Mouse (Mus musculus) hindbrain, embryonic 13.5 days (tissue): ENCODE results near the gene Nfkb1. TPM values are rescaled to one million over a fixed set of nuclear protein-coding genes. Genes with fewer than 3 reads are reported as not detected.
A peak's percentile ranks its signal among the peaks of the same experiment; 100 is the strongest.

ENCODE experiments used
- ATAC-seq: fragments of 200-750 bp; cut with Nextera tagmentation; 2 replicates; pipeline ENCODE4 v1.8.0; 2017; ENCODE audit warnings: moderate TSS enrichment; ENCODE audit not compliant: low FRiP score
- H3K27ac ChIP-seq: fragments of 300-500 bp; sonication (generic); 2 replicates; pipeline ENCODE4 v1.5.1; 2015; ENCODE audit warnings: inconsistent platforms, mild to moderate bottlenecking, moderate library complexity
- H3K27me3 ChIP-seq: fragments of 300-500 bp; sonication (generic); 2 replicates; pipeline ENCODE4 v1.6.1; 2015; ENCODE audit warnings: mild to moderate bottlenecking, inconsistent platforms
- H3K36me3 ChIP-seq: fragments of 300-500 bp; sonication (generic); 2 replicates; pipeline ENCODE4 v1.6.1; 2015; ENCODE audit warnings: mild to moderate bottlenecking, inconsistent platforms
- H3K4me1 ChIP-seq: fragments of 300-500 bp; sonication (generic); replicated peaks from 2 replicates; pipeline ENCODE4 v1.6.1; 2015; ENCODE audit warnings: inconsistent platforms
- H3K4me2 ChIP-seq: fragments of 300-500 bp; sonication (generic); 2 replicates; pipeline ENCODE4 v1.6.1; 2015; ENCODE audit warnings: inconsistent platforms, mild to moderate bottlenecking, moderate library complexity
- H3K4me3 ChIP-seq: fragments of 300-500 bp; sonication (generic); 2 replicates; pipeline ENCODE4 v1.5.1; 2015; ENCODE audit warnings: mild to moderate bottlenecking, inconsistent platforms
- H3K9ac ChIP-seq: fragments of 300-500 bp; sonication (generic); 2 replicates; pipeline ENCODE4 v1.6.1; 2015; ENCODE audit warnings: mild to moderate bottlenecking, inconsistent platforms
- H3K9me3 ChIP-seq: fragments of 300-500 bp; sonication (generic); 2 replicates; pipeline ENCODE4 v1.6.1; 2016; ENCODE audit warnings: inconsistent platforms
- WGBS: fragments of 180-500 bp; shearing (Covaris S2); methylation state at CpG from one replicate; pipeline ENCODE4 v1.1.7; 2015; 5-methylcytosine and 5-hydroxymethylcytosine counted together
- polyA plus RNA-seq: library from polyadenylated mRNA; unstranded; fragments of >200 nt; fragmentation: Nextera tagmentation; extraction: Ambion mirVana; gene quantifications from 2 replicates; pipeline ENCODE4 v1.2.1, GENCODE M21; 2015

Gene Nfkb1
- polyA plus RNA-seq, 1 experiment from 2014 or later: 8.2 TPM

- 92% methylated on average over 1 of the region's 1 CpGs for WGBS
- H3K9ac ChIP-seq: no peak overlapping the region
Measured at GRCm38 (mm10) chr3:135635030-135635429, 56.3 kb downstream of the Nfkb1 start.

DNA sequence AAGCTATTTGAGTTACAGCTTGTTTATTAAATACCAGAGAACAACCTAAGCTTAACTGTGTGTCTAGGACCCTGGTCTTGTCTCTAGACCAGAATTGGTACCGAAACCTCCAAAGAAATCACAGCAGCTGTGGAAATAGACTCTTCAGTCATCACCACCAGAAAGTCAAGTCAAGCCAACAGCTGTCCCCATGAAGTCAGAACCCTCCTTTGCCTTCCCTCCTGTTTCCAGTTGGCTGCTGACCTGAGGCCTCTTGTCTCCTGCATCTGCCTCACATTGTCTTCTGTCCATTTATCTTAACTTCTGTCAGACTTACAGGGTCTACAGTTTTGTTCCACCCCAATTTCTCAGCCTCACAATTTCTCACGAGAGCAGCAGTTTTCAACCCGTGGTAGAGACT is 57.1 kb downstream of the Nfkb1 start:
- 82% methylated on average over 3 of the region's 3 CpGs for WGBS
- Histone ChIP-seq H3K36me3 (no peaks in the 10 kb centered on the region), H3K4me3 (no peak overlapping the region), H3K9ac (no peak overlapping the region), H3K4me1 (peaks cover 8% of the 10 kb centered on the region), H3K27me3 (no peaks in the 10 kb centered on the region), H3K4me2 (no peak overlapping the region), H3K9me3 (no peaks in the 10 kb centered on the region), H3K27ac (no peak overlapping the region)
- ATAC-seq: no peak

More at GRCm38 (mm10) chr3:135635030-135635429, 56.3 kb downstream of the Nfkb1 start:
- Histone ChIP-seq H3K27ac (no peak overlapping the region), H3K27me3 (no peaks in the 10 kb centered on the region), H3K36me3 (peaks cover 4% of the 10 kb centered on the region), H3K4me2 (no peak overlapping the region), H3K9me3 (no peaks in the 10 kb centered on the region), H3K4me3 (no peak overlapping the region), H3K4me1 (peaks cover 8% of the 10 kb centered on the region)
- ATAC-seq: no peak

DNA sequence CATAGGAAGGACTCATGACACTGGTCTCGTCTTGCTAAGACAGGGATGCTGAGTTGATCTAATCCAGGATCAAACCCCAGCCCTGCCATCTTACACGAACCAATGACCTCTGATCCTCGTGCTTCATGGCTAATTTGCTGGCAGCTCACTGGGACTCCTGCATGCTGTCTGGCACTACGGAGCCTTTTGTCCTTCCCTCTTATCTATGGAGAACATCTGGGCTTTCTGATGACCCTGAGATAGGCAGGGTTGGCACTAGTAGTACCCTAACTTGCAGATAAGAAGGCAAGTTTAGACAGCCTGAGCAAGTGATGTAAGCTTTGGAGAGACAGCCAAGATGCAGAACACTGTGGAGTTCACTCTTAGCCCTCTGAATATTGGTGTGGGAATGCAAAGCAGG is 59.5 kb downstream of the Nfkb1 start:
- H3K4me3 ChIP-seq: no peak overlapping the region
- 0 out of 2 replicates have a peak, but pooled peaks cover 5% of the 10 kb centered on the region for H3K36me3 ChIP-seq
- no peak overlapping the region for H3K27ac ChIP-seq
- 47% methylated on average over 4 of the region's 4 CpGs for WGBS
- no peak for ATAC-seq
- H3K9ac ChIP-seq: no peak overlapping the region
- H3K9me3 ChIP-seq: no peaks in the 10 kb centered on the region
- no peak overlapping the region for H3K4me2 ChIP-seq
- peaks cover 8% of the 10 kb centered on the region for H3K4me1 ChIP-seq
- no peaks in the 10 kb centered on the region for H3K27me3 ChIP-seq

DNA sequence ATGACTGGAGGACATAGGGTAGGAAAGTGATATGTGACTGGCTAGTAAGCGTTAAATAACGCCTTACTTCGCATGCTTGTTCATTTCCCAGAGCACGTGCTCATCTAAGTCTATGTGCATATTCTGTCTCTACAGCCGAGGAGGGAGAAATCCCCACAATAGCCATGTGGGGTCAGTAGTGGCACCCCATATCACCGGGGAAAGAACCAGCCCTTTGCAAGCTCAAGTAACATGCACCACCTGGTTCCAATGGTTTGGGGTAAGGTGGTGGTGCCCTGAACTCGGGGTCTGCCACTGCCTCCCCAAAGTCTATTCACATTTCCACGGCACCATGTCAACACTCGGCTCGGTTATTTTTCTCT is 60.3 kb downstream of the Nfkb1 start:
- H3K4me1 ChIP-seq: peaks cover 3% of the 10 kb centered on the region
- H3K9ac ChIP-seq: no peak overlapping the region
- no peak overlapping the region for H3K27ac ChIP-seq
- 71% methylated on average over 10 of the region's 10 CpGs for WGBS
- H3K4me3 ChIP-seq: no peak overlapping the region
- ATAC-seq: peak; percentile 66; the same call in 1 of the 2 replicates
- no peak overlapping the region for H3K4me2 ChIP-seq
- no peaks in the 10 kb centered on the region for H3K9me3 ChIP-seq
- no peaks in the 10 kb centered on the region for H3K27me3 ChIP-seq
- 0 out of 2 replicates have a peak, but pooled peaks cover 5% of the 10 kb centered on the region for H3K36me3 ChIP-seq

- no peak overlapping the region for H3K4me2 ChIP-seq
- H3K27ac ChIP-seq: no peak overlapping the region
- 72% methylated on average over 21 of the region's 21 CpGs for WGBS
- ATAC-seq: no peak
- no peaks in the 10 kb centered on the region for H3K27me3 ChIP-seq
- peaks cover 3% of the 10 kb centered on the region for H3K4me1 ChIP-seq
- no peaks in the 10 kb centered on the region for H3K9me3 ChIP-seq
- no peak overlapping the region for H3K4me3 ChIP-seq
- H3K36me3 ChIP-seq: peaks cover 5% of the 10 kb centered on the region; the same call in 1 of the 2 replicates
- H3K9ac ChIP-seq: no peak overlapping the region
Measured at GRCm38 (mm10) chr3:135630430-135631095, 60.8 kb downstream of the Nfkb1 start.

DNA sequence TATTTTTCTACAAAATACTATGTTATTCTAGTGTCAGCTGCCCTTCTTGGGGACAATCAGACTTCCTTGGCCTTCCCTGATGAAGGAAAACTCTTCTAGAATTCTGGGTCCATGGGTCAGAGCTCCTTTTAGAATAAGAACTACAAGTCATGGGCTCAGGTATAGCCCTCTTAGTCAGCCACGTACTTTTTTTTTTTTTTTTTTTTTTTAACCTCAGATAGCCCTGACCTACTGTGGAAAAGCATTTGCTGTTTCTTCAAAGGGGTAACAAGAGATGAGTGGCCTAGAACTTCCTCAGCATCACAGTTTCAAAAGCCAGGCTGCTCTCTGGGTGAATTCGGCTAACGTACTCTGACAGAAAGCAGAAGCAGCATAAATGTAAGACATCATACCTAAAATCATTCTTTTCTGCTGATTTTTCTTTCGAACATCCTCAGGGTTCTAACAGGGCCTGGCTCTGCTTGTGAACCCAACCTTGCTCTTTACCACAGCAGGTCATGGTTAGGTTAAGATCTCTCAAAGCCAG is 61.5 kb downstream of the Nfkb1 start:
- H3K9me3 ChIP-seq: no peaks in the 10 kb centered on the region
- H3K36me3 ChIP-seq: peaks cover 10% of the 10 kb centered on the region; the same call in 1 of the 2 replicates
- no peak overlapping the region for H3K4me2 ChIP-seq
- H3K27me3 ChIP-seq: no peaks in the 10 kb centered on the region
- H3K27ac ChIP-seq: no peak overlapping the region
- H3K4me1 ChIP-seq: peaks cover 3% of the 10 kb centered on the region
- H3K9ac ChIP-seq: no peak overlapping the region
- 94% methylated on average over 4 of the region's 4 CpGs for WGBS
- no peak for ATAC-seq
- no peak overlapping the region for H3K4me3 ChIP-seq

DNA sequence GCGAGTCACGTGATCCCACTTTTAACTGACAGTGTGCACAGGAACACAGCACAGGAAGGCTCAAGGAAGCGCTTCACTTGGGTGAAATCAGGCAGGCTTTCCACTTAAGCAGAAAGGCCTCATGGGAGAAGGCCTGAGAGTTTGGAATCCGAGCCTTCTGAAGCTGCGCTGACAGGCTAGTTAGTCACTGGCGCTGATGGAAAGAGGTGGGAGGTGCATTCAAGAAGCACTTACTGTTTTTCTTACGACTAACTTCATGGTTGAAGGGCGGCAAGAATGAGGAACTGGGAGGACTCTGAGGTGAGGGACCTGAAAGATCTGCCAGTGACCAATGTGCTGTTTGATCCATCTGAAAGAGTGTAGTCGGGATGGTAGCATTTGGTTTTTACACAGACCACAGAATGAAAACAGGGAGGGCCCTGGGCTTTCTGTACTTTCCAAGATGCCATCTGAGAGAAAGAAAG is 62.6 kb downstream of the Nfkb1 start:
- peaks cover 12% of the 10 kb centered on the region; the same call in 1 of the 2 replicates for H3K36me3 ChIP-seq
- no peak overlapping the region for H3K4me3 ChIP-seq
- no peak overlapping the region for H3K27ac ChIP-seq
- H3K9me3 ChIP-seq: no peaks in the 10 kb centered on the region
- H3K4me2 ChIP-seq: no peak overlapping the region
- H3K9ac ChIP-seq: no peak overlapping the region
- no peak for ATAC-seq
- peaks cover 3% of the 10 kb centered on the region for H3K4me1 ChIP-seq
- H3K27me3 ChIP-seq: no peaks in the 10 kb centered on the region
- WGBS: 83% methylated on average over 9 of the region's 9 CpGs

DNA sequence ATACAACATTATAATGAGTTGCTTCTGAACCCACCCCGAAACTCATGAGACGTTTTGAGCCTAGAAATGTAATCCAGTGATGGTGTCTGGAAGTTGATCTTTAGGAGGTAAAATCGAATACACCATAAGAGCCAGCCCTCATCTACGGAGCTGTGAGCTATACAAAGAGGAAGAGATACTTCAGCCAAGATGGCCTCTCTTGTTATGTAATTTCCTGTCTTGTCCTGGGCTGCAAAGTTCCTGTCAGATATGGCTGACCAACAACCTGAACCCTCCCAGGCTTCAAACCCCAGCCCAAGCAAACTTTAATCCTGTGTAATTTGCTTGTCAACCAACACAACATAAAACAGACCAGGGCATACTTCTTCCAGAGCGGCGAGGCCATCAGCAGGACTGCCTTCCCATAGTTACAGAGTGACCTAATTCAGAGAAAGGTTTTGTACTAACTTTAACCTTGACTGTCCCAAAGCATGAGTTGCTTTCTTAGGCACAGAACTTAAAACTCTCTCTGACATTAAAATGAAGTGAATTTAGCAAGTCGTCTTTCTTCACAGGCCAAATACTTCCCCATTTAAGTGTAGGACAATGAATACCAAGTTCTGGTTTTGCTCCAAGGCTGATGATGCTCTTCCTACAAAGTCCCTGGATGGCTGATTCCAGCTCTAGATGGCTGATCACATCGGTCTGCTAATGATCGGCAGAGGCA is 63.2 kb downstream of the Nfkb1 start:
- Histone ChIP-seq H3K4me1 (peaks cover 3% of the 10 kb centered on the region), H3K4me2 (no peak overlapping the region), H3K9me3 (no peaks in the 10 kb centered on the region), H3K36me3 (peaks cover 14% of the 10 kb centered on the region; the same call in 1 of the 2 replicates), H3K4me3 (no peak overlapping the region), H3K27ac (no peak overlapping the region), H3K27me3 (no peaks in the 10 kb centered on the region), H3K9ac (no peak overlapping the region)
- 89% methylated on average over 9 of the region's 9 CpGs for WGBS
- ATAC-seq: no peak

- H3K4me3 ChIP-seq: no peak overlapping the region
- H3K36me3 ChIP-seq: peaks cover 14% of the 10 kb centered on the region; the same call in 1 of the 2 replicates
- H3K9me3 ChIP-seq: no peaks in the 10 kb centered on the region
- H3K9ac ChIP-seq: no peak overlapping the region
- H3K27ac ChIP-seq: no peak overlapping the region
- no peak overlapping the region for H3K4me2 ChIP-seq
- H3K4me1 ChIP-seq: no peaks in the 10 kb centered on the region
- no peaks in the 10 kb centered on the region for H3K27me3 ChIP-seq
- ATAC-seq: no peak
- WGBS: 96% methylated on average over 2 of the region's 2 CpGs
Measured at GRCm38 (mm10) chr3:135625290-135625689, 66.1 kb downstream of the Nfkb1 start.

- no peaks in the 10 kb centered on the region for H3K27me3 ChIP-seq
- no peak overlapping the region for H3K9ac ChIP-seq
- WGBS: 88% methylated on average over 7 of the region's 7 CpGs
- no peak overlapping the region for H3K4me3 ChIP-seq
- H3K36me3 ChIP-seq: peaks cover 62% of the 10 kb centered on the region
- no peaks in the 10 kb centered on the region for H3K9me3 ChIP-seq
- no peaks in the 10 kb centered on the region for H3K4me1 ChIP-seq
- no peak overlapping the region for H3K4me2 ChIP-seq
- no peak for ATAC-seq
- H3K27ac ChIP-seq: no peak overlapping the region
Measured at GRCm38 (mm10) chr3:135616730-135617129, 74.6 kb downstream of the Nfkb1 start.

- Histone ChIP-seq H3K4me2 (no peak overlapping the region), H3K27ac (no peak overlapping the region), H3K27me3 (no peaks in the 10 kb centered on the region), H3K4me1 (peaks cover 7% of the 10 kb centered on the region; the same call in 1 of the 2 replicates), H3K9ac (no peak overlapping the region), H3K36me3 (peaks cover 68% of the 10 kb centered on the region), H3K4me3 (no peak overlapping the region), H3K9me3 (no peaks in the 10 kb centered on the region)
- ATAC-seq: no peak
- 87% methylated on average over 3 of the region's 3 CpGs for WGBS
Measured at GRCm38 (mm10) chr3:135614376-135614775, 77.0 kb downstream of the Nfkb1 start.

- H3K27ac ChIP-seq: peak overlapping the region; percentile 30; the same call in 1 of the 2 replicates
- 53% methylated on average over 3 of the region's 3 CpGs for WGBS
- no peaks in the 10 kb centered on the region for H3K27me3 ChIP-seq
- peak; percentile 49; the same call in 1 of the 2 replicates for ATAC-seq
- no peak overlapping the region for H3K4me3 ChIP-seq
- H3K9ac ChIP-seq: no peak overlapping the region
- no peaks in the 10 kb centered on the region for H3K9me3 ChIP-seq
- no peak overlapping the region for H3K4me2 ChIP-seq
- H3K36me3 ChIP-seq: peaks cover 57% of the 10 kb centered on the region
- H3K4me1 ChIP-seq: peaks cover 7% of the 10 kb centered on the region; the same call in 1 of the 2 replicates
Measured at GRCm38 (mm10) chr3:135610221-135610620, 81.1 kb downstream of the Nfkb1 start.
